Mouse (Mus musculus): ENCODE measurements at regions not wholly inside any gene's neighbourhood (a gene's known extent, or its start where the extent isn't known, plus 50 kb on each side); places are given as distances from the start of the nearest gene placed in this dataset.
A peak's percentile ranks its signal among the peaks of the same experiment; 100 is the strongest.

DNA sequence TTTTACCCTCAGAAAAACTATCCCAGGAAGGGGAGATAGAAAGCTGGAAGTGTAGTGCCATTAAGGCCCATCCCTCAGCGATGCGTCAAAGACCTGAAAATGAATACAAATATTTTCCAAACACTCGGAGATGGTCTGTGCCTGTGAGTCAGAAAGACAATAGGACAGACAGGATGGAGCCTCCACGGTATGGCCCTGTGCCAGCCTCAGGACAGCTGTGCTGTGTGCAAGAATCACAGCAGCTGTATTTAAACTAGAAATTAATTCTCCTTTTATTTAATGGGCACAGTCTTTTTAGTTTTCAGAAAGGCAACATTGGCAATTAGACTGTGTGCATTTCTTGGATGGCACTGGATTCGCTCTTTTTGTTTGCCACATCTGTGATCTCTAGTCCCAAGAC, 340.9 kb upstream of the Shh start:
- H3K36me3 ChIP-seq (ENCODE audit: control insufficient read depth, insufficient read depth, low read length), result no peaks in the 10 kb centered on the region
- H3K9me3 ChIP-seq (ENCODE audit: control insufficient read depth, low read length), result no peaks in the 10 kb centered on the region
- no peak overlapping the region for H3K27ac ChIP-seq (replicated peaks; ENCODE audit: low read depth, low read length)
- ATAC-seq (ENCODE audit: low FRiP score, low TSS enrichment) (no peak), DNase-seq (peak; percentile 33)
- WGBS, result 62% methylated on average over 5 of the region's 5 CpGs
- no peaks in the 10 kb centered on the region for H3K4me1 ChIP-seq (ENCODE audit: control insufficient read depth, insufficient read depth, low read length)
- H3K4me3 ChIP-seq (replicated peaks; ENCODE audit: low read depth, low read length), result no peak overlapping the region
- H3K9ac ChIP-seq (replicated peaks; ENCODE audit: low read length), result no peak overlapping the region
- no peaks in the 10 kb centered on the region for H3K27me3 ChIP-seq (ENCODE audit: control insufficient read depth, insufficient read depth, low read length)
- no peak overlapping the region for H3K4me2 ChIP-seq (ENCODE audit: low read length)

DNA sequence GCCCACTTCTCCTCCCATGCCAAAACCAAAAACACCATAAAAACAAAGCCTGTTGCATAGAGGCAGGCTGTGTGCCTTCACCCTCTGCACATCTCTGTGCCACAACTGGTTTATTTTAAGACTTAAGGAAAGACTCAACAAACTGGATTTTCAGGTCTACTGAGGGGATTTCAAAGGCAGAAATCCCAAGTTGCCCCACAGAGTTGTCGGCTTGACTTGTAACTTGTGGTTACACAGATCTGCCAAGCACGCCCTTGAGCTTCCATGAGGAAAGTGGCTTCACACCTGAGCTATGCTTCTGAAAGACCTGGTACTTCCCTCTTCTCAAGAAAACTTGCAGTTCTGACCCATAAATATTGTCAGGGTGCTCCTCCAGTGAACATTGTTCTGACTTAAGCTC, 332.4 kb upstream of the Shh start:
- Histone ChIP-seq H3K9me3 (ENCODE audit: control insufficient read depth, low read length) (no peaks in the 10 kb centered on the region), H3K27ac (replicated peaks; ENCODE audit: low read depth, low read length) (no peak overlapping the region), H3K4me3 (replicated peaks; ENCODE audit: low read depth, low read length) (no peak overlapping the region), H3K27me3 (ENCODE audit: control insufficient read depth, insufficient read depth, low read length) (no peaks in the 10 kb centered on the region), H3K4me2 (ENCODE audit: low read length) (no peak overlapping the region), H3K9ac (replicated peaks; ENCODE audit: low read length) (no peak overlapping the region), H3K36me3 (ENCODE audit: control insufficient read depth, insufficient read depth, low read length) (no peaks in the 10 kb centered on the region), H3K4me1 (ENCODE audit: control insufficient read depth, insufficient read depth, low read length) (no peaks in the 10 kb centered on the region)
- ATAC-seq (ENCODE audit: low FRiP score, low TSS enrichment), result no peak
- DNase-seq, result no peak
- 96% methylated on average over 2 of the region's 2 CpGs for WGBS

DNA sequence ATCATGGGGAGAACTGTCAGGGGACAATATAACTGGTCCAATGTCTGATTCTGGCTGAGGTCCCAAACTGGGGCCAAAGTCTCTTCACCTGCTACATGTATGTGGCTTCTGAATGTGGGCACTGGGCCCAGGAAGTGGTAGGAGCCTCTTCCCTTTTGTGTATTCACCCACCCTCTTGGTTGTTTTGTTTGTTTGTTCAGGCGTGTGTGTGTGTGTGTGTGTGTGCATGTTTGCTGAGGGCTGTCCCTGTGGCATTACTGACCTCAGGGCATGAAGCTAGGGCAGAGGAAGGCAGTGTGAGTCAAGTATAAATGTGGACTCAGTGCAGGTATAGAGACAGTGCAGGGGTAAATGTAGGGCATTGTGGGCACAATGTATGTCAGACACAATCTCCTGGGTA, 331.3 kb upstream of the Shh start:
- Histone ChIP-seq H3K27me3 (ENCODE audit: control insufficient read depth, insufficient read depth, low read length) (no peaks in the 10 kb centered on the region), H3K27ac (replicated peaks; ENCODE audit: low read depth, low read length) (no peak overlapping the region), H3K4me1 (ENCODE audit: control insufficient read depth, insufficient read depth, low read length) (no peaks in the 10 kb centered on the region), H3K9me3 (ENCODE audit: control insufficient read depth, low read length) (no peaks in the 10 kb centered on the region), H3K4me2 (ENCODE audit: low read length) (no peak overlapping the region), H3K36me3 (ENCODE audit: control insufficient read depth, insufficient read depth, low read length) (no peaks in the 10 kb centered on the region), H3K9ac (replicated peaks; ENCODE audit: low read length) (no peak overlapping the region), H3K4me3 (replicated peaks; ENCODE audit: low read depth, low read length) (no peak overlapping the region)
- 81% methylated on average over 1 of the region's 1 CpGs for WGBS
- DNase-seq (no peak), ATAC-seq (ENCODE audit: low FRiP score, low TSS enrichment) (no peak)

DNA sequence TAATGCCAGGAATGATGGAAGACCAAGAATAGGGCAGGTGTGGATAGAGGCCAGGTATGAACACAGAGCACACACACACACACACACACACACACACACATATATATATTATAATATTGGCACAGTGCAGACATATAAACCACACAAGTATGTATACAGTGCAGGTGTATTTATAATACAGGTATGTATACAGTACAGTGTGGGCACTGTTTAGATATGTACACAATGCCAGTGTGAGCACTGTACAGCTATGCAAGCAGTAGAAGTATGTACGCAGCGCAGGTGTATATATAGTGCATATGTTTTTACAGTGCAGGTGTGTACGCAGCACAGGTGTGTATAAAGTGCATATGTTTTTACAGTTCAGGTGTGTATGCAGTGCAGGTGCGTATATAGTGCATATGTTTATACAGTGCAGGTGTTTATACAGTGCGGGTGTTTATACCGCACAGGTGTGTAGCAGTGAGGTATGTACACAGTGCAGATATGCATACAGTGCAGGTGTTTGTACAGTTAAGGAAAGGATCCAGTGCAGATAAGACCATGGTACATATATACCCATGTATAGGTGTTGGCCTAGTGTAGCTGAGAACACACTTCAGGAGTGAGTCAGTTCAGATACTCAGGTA, 328.2 kb upstream of the Shh start:
- 98% methylated on average over 6 of the region's 6 CpGs for WGBS
- Histone ChIP-seq H3K4me3 (replicated peaks; ENCODE audit: low read depth, low read length) (no peak overlapping the region), H3K4me1 (ENCODE audit: control insufficient read depth, insufficient read depth, low read length) (no peaks in the 10 kb centered on the region), H3K27ac (replicated peaks; ENCODE audit: low read depth, low read length) (no peak overlapping the region), H3K9ac (replicated peaks; ENCODE audit: low read length) (no peak overlapping the region), H3K9me3 (ENCODE audit: control insufficient read depth, low read length) (no peaks in the 10 kb centered on the region), H3K27me3 (ENCODE audit: control insufficient read depth, insufficient read depth, low read length) (no peaks in the 10 kb centered on the region), H3K4me2 (ENCODE audit: low read length) (no peak overlapping the region), H3K36me3 (ENCODE audit: control insufficient read depth, insufficient read depth, low read length) (no peaks in the 10 kb centered on the region)
- no peak for ATAC-seq (ENCODE audit: low FRiP score, low TSS enrichment)
- no peak for DNase-seq

DNA sequence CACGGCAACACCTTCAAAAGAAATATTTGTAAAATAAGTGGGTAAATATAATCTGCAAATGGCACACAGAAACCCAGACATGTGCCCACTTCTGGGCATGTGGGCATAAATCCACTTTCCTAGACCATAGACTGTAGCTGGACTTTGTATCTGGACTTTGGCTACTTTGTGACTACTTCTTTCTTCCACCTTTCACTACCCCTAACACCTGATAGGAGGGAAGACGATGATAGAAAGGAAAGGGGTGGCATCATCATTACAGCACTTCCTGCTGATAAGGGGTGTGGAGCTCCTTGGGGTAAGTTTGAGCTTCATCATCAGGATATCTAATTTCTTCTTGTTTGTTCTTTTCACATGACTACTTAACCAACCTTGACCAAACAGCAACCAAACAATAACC, 326.7 kb upstream of the Shh start:
- H3K4me2 ChIP-seq (ENCODE audit: low read length), result no peak overlapping the region
- H3K4me1 ChIP-seq (ENCODE audit: control insufficient read depth, insufficient read depth, low read length), result no peaks in the 10 kb centered on the region
- H3K36me3 ChIP-seq (ENCODE audit: control insufficient read depth, insufficient read depth, low read length), result no peaks in the 10 kb centered on the region
- no peak for ATAC-seq (ENCODE audit: low FRiP score, low TSS enrichment)
- H3K9ac ChIP-seq (replicated peaks; ENCODE audit: low read length), result no peak overlapping the region
- H3K27me3 ChIP-seq (ENCODE audit: control insufficient read depth, insufficient read depth, low read length), result no peaks in the 10 kb centered on the region
- no peak for DNase-seq
- no peaks in the 10 kb centered on the region for H3K9me3 ChIP-seq (ENCODE audit: control insufficient read depth, low read length)
- no peak overlapping the region for H3K4me3 ChIP-seq (replicated peaks; ENCODE audit: low read depth, low read length)
- 90% methylated on average over 2 of the region's 2 CpGs for whole genome bisulfite sequencing
- H3K27ac ChIP-seq (replicated peaks; ENCODE audit: low read depth, low read length), result no peak overlapping the region

DNA sequence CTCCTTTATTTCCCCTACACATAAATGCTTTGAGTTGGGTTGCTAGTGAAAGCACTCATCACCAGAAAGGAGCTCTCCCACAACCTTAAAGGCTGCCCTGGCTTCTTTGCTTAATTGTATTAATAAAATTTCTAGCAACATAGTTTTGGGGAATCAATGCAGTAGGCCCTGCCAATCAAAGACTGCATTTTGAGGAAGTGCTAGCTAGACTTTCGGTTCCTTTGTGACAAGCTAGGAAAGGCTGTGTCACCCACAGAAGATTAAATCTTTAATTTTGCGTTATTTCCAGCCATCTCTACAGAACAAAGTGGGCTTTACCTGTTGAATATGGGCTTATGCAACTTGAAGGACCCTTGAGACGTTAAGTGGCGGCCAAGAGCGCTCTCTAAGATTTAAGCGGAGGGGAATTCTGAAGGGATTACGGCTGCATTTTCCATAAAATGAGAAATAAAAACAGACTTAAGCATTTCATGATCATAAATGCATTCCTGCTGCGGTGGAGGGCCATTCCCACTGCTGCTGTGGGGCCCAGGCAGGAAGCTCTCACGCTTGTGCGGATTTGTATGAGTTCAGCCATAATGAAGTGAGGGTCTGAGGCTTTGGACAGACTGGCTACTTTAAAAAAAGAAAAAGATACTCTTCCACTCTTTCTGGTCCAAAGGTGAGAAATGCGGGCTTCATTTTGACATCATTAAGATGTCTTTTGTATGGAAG, 318.4 kb upstream of the Shh start:
- Histone ChIP-seq H3K36me3 (ENCODE audit: control insufficient read depth, insufficient read depth, low read length) (no peaks in the 10 kb centered on the region), H3K9ac (replicated peaks; ENCODE audit: low read length) (no peak overlapping the region), H3K4me3 (replicated peaks; ENCODE audit: low read depth, low read length) (no peak overlapping the region), H3K27ac (replicated peaks; ENCODE audit: low read depth, low read length) (no peak overlapping the region), H3K4me2 (ENCODE audit: low read length) (no peak overlapping the region), H3K27me3 (ENCODE audit: control insufficient read depth, insufficient read depth, low read length) (no peaks in the 10 kb centered on the region), H3K9me3 (ENCODE audit: control insufficient read depth, low read length) (no peaks in the 10 kb centered on the region), H3K4me1 (ENCODE audit: control insufficient read depth, insufficient read depth, low read length) (no peaks in the 10 kb centered on the region)
- ATAC-seq (ENCODE audit: low FRiP score, low TSS enrichment) (no peak), DNase-seq (peak; percentile 10)
- 70% methylated on average over 11 of the region's 11 CpGs for WGBS

DNA sequence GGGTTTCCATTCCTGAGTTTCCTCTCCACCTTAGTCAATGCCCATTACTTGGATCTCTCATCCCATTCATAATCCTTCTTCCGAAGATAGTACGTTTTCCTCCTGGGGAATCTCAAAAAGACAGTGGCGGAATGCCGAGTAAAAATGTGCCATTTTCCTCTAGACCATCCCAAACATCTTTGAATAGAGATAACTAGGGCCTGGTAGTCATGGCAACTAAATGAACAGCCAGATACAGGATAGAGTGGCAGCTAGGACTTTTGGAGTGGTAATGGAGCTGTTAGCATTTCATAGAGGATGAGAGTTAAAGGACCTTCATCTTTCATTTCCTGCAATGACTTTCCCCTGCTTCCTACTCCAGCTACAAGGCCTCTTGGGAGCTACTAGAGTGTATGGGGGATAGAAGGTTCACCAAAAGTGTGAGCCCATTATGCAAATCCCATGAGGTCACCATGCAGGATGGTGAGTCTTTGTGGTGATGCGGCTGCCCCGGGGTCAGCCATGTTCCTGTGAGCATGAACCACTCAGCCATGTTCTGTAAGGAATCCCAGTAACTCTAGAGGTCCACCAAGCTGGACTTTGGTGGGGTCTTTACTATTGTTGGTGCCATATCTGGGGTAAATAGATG, 317.4 kb upstream of the Shh start:
- DNase-seq (no peak), ATAC-seq (ENCODE audit: low FRiP score, low TSS enrichment) (no peak)
- Histone ChIP-seq H3K4me2 (ENCODE audit: low read length) (no peak overlapping the region), H3K36me3 (ENCODE audit: control insufficient read depth, insufficient read depth, low read length) (no peaks in the 10 kb centered on the region), H3K9me3 (ENCODE audit: control insufficient read depth, low read length) (no peaks in the 10 kb centered on the region), H3K27me3 (ENCODE audit: control insufficient read depth, insufficient read depth, low read length) (no peaks in the 10 kb centered on the region), H3K27ac (replicated peaks; ENCODE audit: low read depth, low read length) (no peak overlapping the region), H3K9ac (replicated peaks; ENCODE audit: low read length) (no peak overlapping the region), H3K4me1 (ENCODE audit: control insufficient read depth, insufficient read depth, low read length) (no peaks in the 10 kb centered on the region), H3K4me3 (replicated peaks; ENCODE audit: low read depth, low read length) (no peak overlapping the region)
- WGBS, result 87% methylated on average over 6 of the region's 6 CpGs

DNA sequence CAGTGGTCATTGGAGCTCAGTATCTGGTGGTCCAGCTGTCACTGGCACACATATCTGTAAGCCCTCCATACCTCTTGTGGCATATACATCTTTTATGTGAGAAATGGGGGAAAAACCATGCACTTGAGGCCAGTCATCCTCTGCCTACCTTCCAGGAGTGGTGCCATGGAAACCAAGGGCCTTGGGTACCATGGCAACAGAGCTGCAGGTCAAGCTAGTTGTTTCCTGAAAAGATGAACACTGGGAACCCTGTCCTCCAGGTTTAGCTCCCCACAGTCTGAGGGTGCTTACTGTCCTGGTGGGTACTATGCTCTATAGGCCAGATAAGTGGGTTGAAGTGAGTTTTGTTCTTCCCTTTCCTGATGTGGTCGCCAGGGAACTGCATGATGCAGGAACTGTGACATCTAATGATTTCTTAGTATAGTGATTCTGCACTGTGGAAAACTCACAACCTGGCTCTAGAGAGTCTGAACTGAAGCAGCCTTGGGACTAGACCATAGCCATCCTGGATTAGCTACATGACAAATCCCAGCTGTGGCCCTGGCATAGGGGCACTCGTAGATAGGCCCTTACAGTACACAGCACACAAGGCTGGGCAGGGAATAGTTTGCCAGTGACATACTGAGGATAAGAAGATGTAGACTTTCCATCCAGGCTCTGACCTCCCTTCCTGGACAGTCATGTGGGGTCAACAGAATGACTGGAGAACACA, 308.7 kb upstream of the Shh start:
- no peaks in the 10 kb centered on the region for H3K27me3 ChIP-seq (ENCODE audit: control insufficient read depth, insufficient read depth, low read length)
- H3K27ac ChIP-seq (replicated peaks; ENCODE audit: low read depth, low read length), result no peak overlapping the region
- H3K9ac ChIP-seq (replicated peaks; ENCODE audit: low read length), result no peak overlapping the region
- WGBS, result 80% methylated on average over 2 of the region's 2 CpGs
- no peak overlapping the region for H3K4me2 ChIP-seq (ENCODE audit: low read length)
- no peaks in the 10 kb centered on the region for H3K36me3 ChIP-seq (ENCODE audit: control insufficient read depth, insufficient read depth, low read length)
- H3K4me3 ChIP-seq (replicated peaks; ENCODE audit: low read depth, low read length), result no peak overlapping the region
- no peaks in the 10 kb centered on the region for H3K4me1 ChIP-seq (ENCODE audit: control insufficient read depth, insufficient read depth, low read length)
- peak; percentile 47 for DNase-seq
- ATAC-seq (ENCODE audit: low FRiP score, low TSS enrichment), result no peak
- no peaks in the 10 kb centered on the region for H3K9me3 ChIP-seq (ENCODE audit: control insufficient read depth, low read length)

All from midbrain, embryonic 14.5 days (tissue).